Mouse (Mus musculus): Measurements from ENCODE around the gene Adamts17.

DNA sequence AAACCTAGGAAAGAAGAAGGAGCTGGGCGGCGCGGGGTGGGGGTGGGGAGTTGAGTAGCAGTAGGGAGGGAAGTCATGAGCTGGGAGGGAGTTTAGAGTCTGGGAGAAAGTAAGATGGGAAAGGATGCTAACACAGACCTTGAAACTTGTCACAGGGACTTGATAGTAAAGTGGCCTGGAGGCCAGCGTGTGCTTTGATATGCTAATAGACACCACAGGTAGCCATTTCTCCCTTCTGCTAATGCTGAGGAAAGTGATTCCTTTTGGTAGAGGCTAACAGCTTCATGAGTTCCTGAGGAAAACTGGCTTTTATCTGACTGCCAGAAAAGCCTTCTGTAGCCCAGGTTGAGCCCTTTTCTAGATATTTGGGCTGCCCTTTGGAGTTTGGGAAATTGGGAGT is 344.3 kb downstream of the Adamts17 start:
- TF ChIP-seq POLR2A (IDR thresholded peaks at IDR 0.05; ENCODE audit: borderline replicate concordance, control insufficient read depth, low read depth, low read length) = no peak
- no peak for TF ChIP-seq CTCF (IDR thresholded peaks at IDR 0.05; ENCODE audit: control insufficient read depth, insufficient read depth, low read length)

All from bone marrow, adult 2 months (tissue).